Mouse (Mus musculus): Measurements from ENCODE around the gene Pdcd5.

Gene Pdcd5

GRCm38 (mm10) chr7:35646317-35647081 lies 822 bp downstream of the Pdcd5 start:
- DNase-seq (ENCODE audit: low read depth, low spot score) = no peak

GRCm38 (mm10) chr7:35640072-35640471 lies 7.2 kb downstream of the Pdcd5 start:
- DNase-seq (ENCODE audit: low read depth, low spot score) = no peak

GRCm38 (mm10) chr7:35636874-35637273 lies 10.4 kb downstream of the Pdcd5 start:
- no peak for DNase-seq (ENCODE audit: low read depth, low spot score)

- no peak for DNase-seq (ENCODE audit: low read depth, low spot score)
Measured at GRCm38 (mm10) chr7:35636229-35636628, 11.1 kb downstream of the Pdcd5 start.

- no peak for DNase-seq (ENCODE audit: low read depth, low spot score)
Measured at GRCm38 (mm10) chr7:35628496-35628895, 18.8 kb downstream of the Pdcd5 start.

DNA sequence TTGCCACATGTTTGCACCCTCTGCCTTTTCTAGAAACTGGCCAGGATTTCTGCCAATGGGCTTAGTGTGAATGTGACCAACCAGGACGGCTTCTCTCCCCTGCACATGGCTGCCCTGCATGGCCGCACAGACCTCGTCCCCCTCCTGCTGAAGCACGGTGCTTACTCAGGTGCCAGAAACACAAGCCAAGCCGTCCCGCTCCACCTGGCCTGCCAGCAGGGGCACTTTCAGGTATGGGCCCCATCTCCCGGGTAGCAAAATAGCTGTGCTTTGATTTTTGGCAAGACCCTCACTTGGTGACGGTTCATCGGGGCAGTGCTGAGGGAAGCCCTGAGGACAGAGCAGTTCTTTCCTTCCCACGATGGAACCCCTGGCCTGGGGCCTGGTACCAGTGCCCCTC lies 19.9 kb downstream of the Pdcd5 start:
- DNase-seq (ENCODE audit: low read depth, low spot score) = no peak

GRCm38 (mm10) chr7:35626038-35626437 lies 21.3 kb downstream of the Pdcd5 start:
- no peak for DNase-seq (ENCODE audit: low read depth, low spot score)

DNA sequence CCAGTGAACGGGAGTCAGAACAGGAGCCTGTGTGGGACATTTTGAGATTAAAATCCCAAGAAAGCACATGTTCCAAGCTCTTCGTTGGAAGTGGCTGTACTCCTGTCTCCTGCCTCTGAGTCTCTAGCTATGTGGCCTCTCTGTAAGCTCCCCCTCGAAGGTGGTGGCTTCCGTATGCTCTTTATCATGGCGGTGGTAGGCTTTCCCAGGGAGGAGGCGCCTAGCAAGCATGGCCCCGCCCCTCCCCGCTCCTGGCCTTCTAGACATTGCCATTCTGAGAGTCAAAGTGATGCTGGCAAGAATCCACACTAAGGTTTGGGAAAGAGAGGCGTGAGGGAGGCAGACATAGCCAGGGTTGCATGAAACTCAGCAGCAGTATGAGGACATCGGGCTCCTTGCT lies 24.7 kb downstream of the Pdcd5 start:
- DNase-seq (ENCODE audit: low read depth, low spot score) = no peak

- DNase-seq (ENCODE audit: low read depth, low spot score) = no peak
Measured at GRCm38 (mm10) chr7:35617513-35617912, 29.8 kb downstream of the Pdcd5 start.

DNA sequence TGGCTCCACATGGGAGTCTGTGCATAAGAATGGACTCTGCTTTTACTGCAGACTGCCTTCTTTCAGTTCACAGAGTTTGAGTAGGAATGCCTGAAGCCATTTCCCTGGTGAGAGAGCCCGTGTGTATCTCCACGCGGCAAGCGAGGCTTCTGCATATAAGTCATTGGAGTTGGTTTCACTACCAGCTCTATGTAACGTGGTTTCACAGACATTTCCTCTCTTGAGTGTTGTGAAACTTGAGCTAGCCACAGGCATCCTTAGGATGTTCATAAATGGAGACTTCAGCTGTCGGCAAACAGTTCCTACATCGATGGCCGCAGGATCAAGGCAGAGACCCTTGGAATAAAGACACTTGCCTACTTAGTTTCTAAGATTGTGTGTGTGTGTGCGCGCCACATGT lies 38.1 kb downstream of the Pdcd5 start:
- no peak for DNase-seq (ENCODE audit: low read depth, low spot score)

GRCm38 (mm10) chr7:35606816-35607215 lies 40.5 kb downstream of the Pdcd5 start:
- no peak for DNase-seq (ENCODE audit: low read depth, low spot score)

- no peak for DNase-seq (ENCODE audit: low read depth, low spot score)
Measured at GRCm38 (mm10) chr7:35602766-35603165, 44.6 kb downstream of the Pdcd5 start.

DNA sequence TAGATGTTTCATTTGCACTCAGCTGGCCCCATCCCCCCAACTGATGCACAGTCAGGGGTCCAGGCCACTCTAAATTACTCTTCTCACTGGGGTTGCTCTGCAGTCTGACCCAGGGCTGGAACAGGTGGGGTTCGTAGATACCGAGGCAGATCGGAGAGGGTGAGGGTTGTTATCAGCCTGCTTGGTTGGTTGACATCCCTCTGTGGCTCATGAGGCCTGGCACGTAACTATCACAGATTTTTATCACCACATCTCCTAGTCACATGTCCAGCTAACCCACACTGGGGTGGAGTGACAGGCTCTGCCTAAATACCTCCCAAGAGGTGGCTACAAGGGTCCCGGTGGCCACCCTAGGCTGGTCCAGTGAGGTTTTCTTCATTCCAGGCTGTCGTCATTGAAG lies 46.2 kb downstream of the Pdcd5 start:
- DNase-seq (ENCODE audit: low read depth, low spot score) = no peak

DNA sequence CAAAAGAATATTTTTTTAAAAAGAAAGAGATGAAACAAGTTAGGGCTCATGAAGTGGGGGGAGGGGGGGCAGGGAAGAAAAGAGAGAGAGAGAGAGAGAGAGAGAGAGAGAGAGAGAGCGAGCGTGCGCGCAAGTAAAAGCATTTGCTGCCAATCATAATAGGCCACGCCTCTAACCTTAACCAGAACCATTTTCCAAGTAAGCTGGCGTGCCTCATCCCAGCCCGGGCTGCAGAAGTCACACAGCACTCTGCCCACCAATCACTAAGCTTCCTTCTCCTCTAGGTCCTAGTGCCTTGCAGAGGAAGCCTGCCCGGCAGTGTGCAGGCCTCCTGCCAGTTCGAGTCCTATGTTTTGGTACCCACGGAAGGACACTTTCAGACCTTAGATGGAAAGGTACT lies 47.3 kb downstream of the Pdcd5 start:
- no peak for DNase-seq (ENCODE audit: low read depth, low spot score)

GRCm38 (mm10) chr7:35599492-35599891 lies 47.8 kb downstream of the Pdcd5 start:
- no peak for DNase-seq (ENCODE audit: low read depth, low spot score)

GRCm38 (mm10) chr7:35594311-35594710 lies 53.0 kb downstream of the Pdcd5 start:
- DNase-seq (ENCODE audit: low read depth, low spot score) = no peak
